Mouse (Mus musculus): ENCODE measurements around the gene Wdfy1.

DNA sequence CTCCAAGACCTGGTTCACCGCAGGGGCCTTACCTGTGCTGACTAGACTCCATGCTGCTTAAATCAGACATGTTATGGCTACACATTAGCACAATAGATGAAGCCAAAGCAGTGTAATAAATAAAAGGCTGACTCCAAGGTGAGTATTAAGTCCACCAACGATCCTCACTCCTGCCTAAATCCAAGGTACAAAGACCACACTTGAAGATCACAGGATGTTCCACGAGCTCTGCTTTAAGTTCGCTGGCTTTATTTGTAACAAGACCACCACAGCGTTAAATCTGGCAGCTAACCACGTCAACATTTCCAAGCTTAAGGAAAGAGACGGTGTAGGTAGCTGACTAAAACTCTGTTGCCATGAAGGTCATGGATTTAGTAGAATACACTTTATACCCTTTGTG lies 33.0 kb downstream of the Wdfy1 start:
- TF ChIP-seq CTCF (IDR thresholded peaks at IDR 0.05; ENCODE audit: control insufficient read depth, insufficient read depth, insufficient replicate concordance, low read depth, low read length) (no peak), POLR2A (IDR thresholded peaks at IDR 0.05; ENCODE audit: control insufficient read depth, low read depth, low read length) (no peak)
